Mouse (Mus musculus): ENCODE data around the gene Ppp2r1b. TPM values are rescaled to one million over a fixed set of nuclear protein-coding genes. Genes with fewer than 3 reads are reported as not detected.

The Ppp2r1b gene
- polyA plus RNA-seq, 1 experiment from 2014 or later, result 73.9 TPM

DNA sequence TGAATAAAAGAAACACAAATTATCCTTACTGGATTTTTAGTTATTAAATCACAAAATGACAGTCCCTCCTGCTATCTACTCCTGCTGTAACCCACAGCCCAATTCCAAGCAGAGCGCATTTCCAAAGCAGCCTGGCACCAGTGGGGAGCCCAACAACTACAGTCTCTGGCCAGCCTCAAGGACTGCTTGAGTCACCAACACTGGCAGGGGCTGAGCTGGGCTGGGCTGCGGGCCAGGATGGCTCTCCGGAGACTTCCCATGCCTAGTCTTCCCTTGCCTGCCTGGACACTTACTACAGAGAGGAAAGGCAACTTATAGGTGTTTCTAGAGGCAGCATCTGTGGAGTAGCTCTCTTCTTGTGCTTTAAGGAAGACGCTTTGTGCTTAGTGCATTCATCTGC, 48.6 kb downstream of the Ppp2r1b start:
- WGBS, result 85% methylated on average over 4 of the region's 4 CpGs
- Histone ChIP-seq H3K36me3 (ENCODE audit: control insufficient read depth, insufficient read depth, low read length) (peaks cover 61% of the 10 kb centered on the region), H3K27ac (ENCODE audit: low read depth) (no peak overlapping the region)

DNA sequence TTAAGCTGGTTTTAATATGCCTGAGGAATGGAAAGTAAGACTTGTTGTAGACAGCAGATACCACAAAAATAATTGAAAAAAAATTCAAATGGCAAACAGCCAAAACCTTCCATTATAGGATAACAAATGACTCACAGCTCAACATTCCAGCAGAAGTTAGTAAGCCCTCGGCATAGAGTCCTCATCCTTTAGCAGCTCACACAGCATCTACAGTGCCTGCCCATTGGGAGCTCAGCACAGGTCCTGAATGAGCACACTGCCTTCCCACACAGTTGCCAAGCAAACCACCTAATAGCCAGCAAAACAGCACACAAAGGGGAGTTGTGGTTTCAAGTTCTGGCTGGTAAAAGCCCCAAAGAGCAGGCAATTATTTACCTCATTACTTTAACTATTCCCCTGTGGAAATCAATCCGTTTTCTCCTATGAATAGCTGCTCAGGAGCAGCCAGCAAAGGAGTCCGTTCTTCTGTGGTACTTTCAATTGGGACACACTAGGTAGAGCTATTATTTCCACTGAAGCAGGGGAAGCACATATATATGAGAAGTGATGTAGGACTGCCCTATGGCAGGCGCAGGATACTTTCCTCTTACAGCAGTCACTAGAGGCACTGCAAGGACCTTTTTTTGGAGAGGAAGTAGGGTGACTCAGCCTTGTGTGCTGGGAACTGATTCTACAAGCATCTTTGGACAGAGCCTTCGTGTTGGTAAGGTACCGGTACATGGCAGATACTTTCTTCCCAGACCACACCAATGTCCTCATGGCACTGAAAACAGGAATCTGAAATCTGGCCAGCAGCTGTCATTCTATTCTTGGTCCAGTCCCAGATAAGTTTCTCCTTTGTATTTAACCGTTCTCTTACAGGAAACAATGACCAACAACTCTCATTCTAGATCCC, 55.2 kb downstream of the Ppp2r1b start:
- no peak overlapping the region for H3K4me2 ChIP-seq (ENCODE audit: low read length)
- DNase-seq (ENCODE audit: low spot score), result no peak
- H3K27ac ChIP-seq (ENCODE audit: low read depth), result no peak overlapping the region
- ATAC-seq (replicated peaks; ENCODE audit: low FRiP score, low TSS enrichment, low read depth), result no peak
- no peaks in the 10 kb centered on the region for H3K4me1 ChIP-seq (replicated peaks; ENCODE audit: control insufficient read depth, insufficient read depth, low read length)
- 74% methylated on average over 7 of the region's 7 CpGs for WGBS
- H3K4me3 ChIP-seq (ENCODE audit: low read depth, low read length), result no peak overlapping the region
- H3K9ac ChIP-seq (ENCODE audit: low read length), result no peak overlapping the region
- peaks cover 34% of the 10 kb centered on the region for H3K36me3 ChIP-seq (ENCODE audit: control insufficient read depth, insufficient read depth, low read length)
- no peaks in the 10 kb centered on the region for H3K9me3 ChIP-seq (ENCODE audit: control insufficient read depth, low read length)
- H3K27me3 ChIP-seq (replicated peaks; ENCODE audit: control insufficient read depth, insufficient read depth, low read length), result no peaks in the 10 kb centered on the region

More for the DNA sequence above, 48.6 kb downstream of the Ppp2r1b start:
- Histone ChIP-seq H3K4me1 (replicated peaks; ENCODE audit: control insufficient read depth, insufficient read depth, low read length) (no peaks in the 10 kb centered on the region), H3K4me3 (ENCODE audit: low read depth, low read length) (no peak overlapping the region), H3K4me2 (ENCODE audit: low read length) (no peak overlapping the region), H3K9ac (ENCODE audit: low read length) (no peak overlapping the region), H3K27me3 (replicated peaks; ENCODE audit: control insufficient read depth, insufficient read depth, low read length) (no peaks in the 10 kb centered on the region), H3K9me3 (ENCODE audit: control insufficient read depth, low read length) (no peaks in the 10 kb centered on the region)
- ATAC-seq (replicated peaks; ENCODE audit: low FRiP score, low TSS enrichment, low read depth) (no peak), DNase-seq (ENCODE audit: low spot score) (no peak)

DNA sequence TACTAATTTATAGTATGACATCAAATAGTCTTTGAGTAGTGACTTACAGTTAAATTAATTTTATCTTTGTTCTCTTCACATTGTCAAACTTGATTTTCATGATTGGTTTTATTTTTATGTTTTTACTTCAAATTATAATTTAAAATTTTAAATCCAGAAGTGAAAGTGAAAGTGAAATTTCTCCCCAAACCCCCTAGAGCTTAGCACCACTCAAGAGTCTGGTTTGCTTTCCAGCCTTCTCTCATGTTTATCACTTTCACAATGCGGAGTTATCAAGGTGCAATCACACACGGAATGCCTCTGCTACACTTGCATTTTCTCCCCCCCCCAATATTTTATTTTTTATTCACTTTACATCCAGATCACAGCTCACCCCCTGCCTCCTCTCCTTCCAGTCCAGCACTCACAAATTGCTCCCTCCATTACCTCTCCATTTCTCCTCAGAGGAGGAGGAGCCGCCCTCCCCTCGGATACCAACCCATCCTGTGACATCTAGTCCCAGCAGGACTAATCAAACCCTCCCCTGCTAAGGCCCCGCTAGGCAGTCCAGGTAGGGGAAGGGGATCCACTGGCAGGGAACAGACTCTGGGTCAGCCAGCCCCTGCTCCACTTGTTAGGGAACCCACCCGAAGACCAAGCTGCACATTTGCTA, 59.2 kb downstream of the Ppp2r1b start:
- Histone ChIP-seq H3K27me3 (replicated peaks; ENCODE audit: control insufficient read depth, insufficient read depth, low read length) (no peaks in the 10 kb centered on the region), H3K9ac (ENCODE audit: low read length) (no peak overlapping the region), H3K36me3 (ENCODE audit: control insufficient read depth, insufficient read depth, low read length) (peaks cover 11% of the 10 kb centered on the region; the same call in 1 of the 2 replicates), H3K27ac (ENCODE audit: low read depth) (no peak overlapping the region), H3K4me1 (replicated peaks; ENCODE audit: control insufficient read depth, insufficient read depth, low read length) (no peaks in the 10 kb centered on the region), H3K4me2 (ENCODE audit: low read length) (no peak overlapping the region), H3K9me3 (ENCODE audit: control insufficient read depth, low read length) (no peaks in the 10 kb centered on the region), H3K4me3 (ENCODE audit: low read depth, low read length) (no peak overlapping the region)
- ATAC-seq (replicated peaks; ENCODE audit: low FRiP score, low TSS enrichment, low read depth) (no peak), DNase-seq (ENCODE audit: low spot score) (peak; percentile 33)
- 77% methylated on average over 6 of the region's 6 CpGs for WGBS

DNA sequence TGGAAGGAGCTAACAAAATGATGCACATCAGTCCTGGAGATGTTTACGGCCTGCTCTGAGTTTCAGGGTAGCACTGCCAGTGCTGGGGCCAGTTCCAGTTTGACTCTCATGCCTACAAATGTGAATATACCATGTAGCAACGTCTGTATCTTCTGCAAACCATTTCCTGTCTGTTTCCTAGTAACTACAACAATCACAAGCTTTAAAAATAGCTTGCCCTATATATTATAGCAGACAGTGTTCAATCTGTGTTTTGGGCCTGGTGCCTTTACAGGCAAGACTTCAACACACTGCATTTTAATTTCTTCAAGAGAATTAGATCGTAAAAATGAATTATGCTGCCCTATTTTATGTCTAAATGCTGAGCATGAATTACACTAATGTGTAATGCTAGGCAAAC, 60.2 kb downstream of the Ppp2r1b start:
- no peaks in the 10 kb centered on the region for H3K4me1 ChIP-seq (replicated peaks; ENCODE audit: control insufficient read depth, insufficient read depth, low read length)
- ATAC-seq (replicated peaks; ENCODE audit: low FRiP score, low TSS enrichment, low read depth) (no peak), DNase-seq (ENCODE audit: low spot score) (peak; percentile 18)
- peaks cover 11% of the 10 kb centered on the region; the same call in 1 of the 2 replicates for H3K36me3 ChIP-seq (ENCODE audit: control insufficient read depth, insufficient read depth, low read length)
- no peak overlapping the region for H3K4me2 ChIP-seq (ENCODE audit: low read length)
- H3K27ac ChIP-seq (ENCODE audit: low read depth), result no peak overlapping the region
- H3K4me3 ChIP-seq (ENCODE audit: low read depth, low read length), result no peak overlapping the region
- WGBS, result 70% methylated on average over 3 of the region's 3 CpGs
- no peak overlapping the region for H3K9ac ChIP-seq (ENCODE audit: low read length)
- H3K27me3 ChIP-seq (replicated peaks; ENCODE audit: control insufficient read depth, insufficient read depth, low read length), result no peaks in the 10 kb centered on the region
- no peaks in the 10 kb centered on the region for H3K9me3 ChIP-seq (ENCODE audit: control insufficient read depth, low read length)

DNA sequence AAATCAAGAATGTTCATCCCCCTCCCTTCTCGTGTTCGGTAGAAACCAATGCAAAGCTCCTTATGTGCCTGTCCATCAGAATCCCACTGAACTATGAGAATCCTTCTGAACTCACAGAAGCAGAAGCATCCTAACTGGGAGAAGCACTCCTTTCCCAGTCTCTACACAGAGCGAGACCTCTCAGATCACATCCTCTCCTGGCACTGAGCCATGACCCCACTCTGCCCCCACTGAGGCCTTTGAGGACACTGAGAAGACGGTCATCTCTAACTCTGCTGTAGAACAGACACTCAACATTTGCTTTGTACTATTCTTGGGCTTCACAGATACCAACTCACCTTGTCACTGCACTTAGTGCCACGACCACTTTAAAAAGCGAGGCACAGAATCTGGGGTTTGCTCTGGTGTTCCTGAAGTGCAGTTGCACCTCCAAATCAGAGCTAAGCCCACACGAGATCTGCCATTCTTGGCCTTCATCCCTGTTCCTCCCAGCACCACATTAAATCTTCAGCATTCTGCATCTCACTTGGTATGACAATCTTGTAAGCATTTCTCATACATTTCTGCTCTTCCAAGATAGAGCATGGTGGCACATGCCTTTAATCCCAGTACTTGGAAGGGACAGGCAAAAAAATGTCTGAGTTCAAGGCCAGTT, 66.9 kb downstream of the Ppp2r1b start:
- no peak overlapping the region for H3K4me3 ChIP-seq (ENCODE audit: low read depth, low read length)
- no peak overlapping the region for H3K4me2 ChIP-seq (ENCODE audit: low read length)
- H3K9ac ChIP-seq (ENCODE audit: low read length), result no peak overlapping the region
- no peaks in the 10 kb centered on the region for H3K4me1 ChIP-seq (replicated peaks; ENCODE audit: control insufficient read depth, insufficient read depth, low read length)
- ATAC-seq (replicated peaks; ENCODE audit: low FRiP score, low TSS enrichment, low read depth), result no peak
- no peak overlapping the region for H3K27ac ChIP-seq (ENCODE audit: low read depth)
- H3K9me3 ChIP-seq (ENCODE audit: control insufficient read depth, low read length), result no peaks in the 10 kb centered on the region
- WGBS, result 82% methylated on average over 7 of the region's 7 CpGs
- peak; percentile 36 for DNase-seq (ENCODE audit: low spot score)
- H3K27me3 ChIP-seq (replicated peaks; ENCODE audit: control insufficient read depth, insufficient read depth, low read length), result no peaks in the 10 kb centered on the region
- H3K36me3 ChIP-seq (ENCODE audit: control insufficient read depth, insufficient read depth, low read length), result peaks cover 20% of the 10 kb centered on the region

DNA sequence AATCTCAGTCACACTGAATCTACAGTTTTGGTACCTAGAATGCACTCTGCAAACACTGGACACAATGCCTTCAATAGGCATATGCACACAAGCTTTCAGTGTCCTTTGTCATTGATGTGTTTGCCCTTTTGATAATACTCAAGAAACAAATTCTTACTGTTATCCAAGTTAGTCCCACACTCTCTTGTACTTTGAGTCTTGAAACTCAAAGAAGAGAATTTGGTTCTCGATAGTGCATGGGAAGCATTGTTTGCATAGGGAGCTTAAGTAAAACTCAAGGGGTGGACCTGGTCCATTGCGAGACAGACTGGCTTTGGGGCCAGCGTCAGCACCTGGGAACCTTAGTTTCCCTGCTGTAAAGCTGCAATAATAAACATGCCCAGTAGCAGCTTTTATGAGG, 73.0 kb downstream of the Ppp2r1b start:
- H3K36me3 ChIP-seq (ENCODE audit: control insufficient read depth, insufficient read depth, low read length), result peaks cover 2% of the 10 kb centered on the region; the same call in 1 of the 2 replicates
- H3K9ac ChIP-seq (ENCODE audit: low read length), result no peak overlapping the region
- H3K4me3 ChIP-seq (ENCODE audit: low read depth, low read length), result no peak overlapping the region
- DNase-seq (ENCODE audit: low spot score) (no peak), ATAC-seq (replicated peaks; ENCODE audit: low FRiP score, low TSS enrichment, low read depth) (no peak)
- H3K4me2 ChIP-seq (ENCODE audit: low read length), result no peak overlapping the region
- H3K4me1 ChIP-seq (replicated peaks; ENCODE audit: control insufficient read depth, insufficient read depth, low read length), result no peaks in the 10 kb centered on the region
- no peaks in the 10 kb centered on the region for H3K9me3 ChIP-seq (ENCODE audit: control insufficient read depth, low read length)
- H3K27me3 ChIP-seq (replicated peaks; ENCODE audit: control insufficient read depth, insufficient read depth, low read length), result no peaks in the 10 kb centered on the region
- no peak overlapping the region for H3K27ac ChIP-seq (ENCODE audit: low read depth)
- 48% methylated on average over 3 of the region's 3 CpGs for WGBS

DNA sequence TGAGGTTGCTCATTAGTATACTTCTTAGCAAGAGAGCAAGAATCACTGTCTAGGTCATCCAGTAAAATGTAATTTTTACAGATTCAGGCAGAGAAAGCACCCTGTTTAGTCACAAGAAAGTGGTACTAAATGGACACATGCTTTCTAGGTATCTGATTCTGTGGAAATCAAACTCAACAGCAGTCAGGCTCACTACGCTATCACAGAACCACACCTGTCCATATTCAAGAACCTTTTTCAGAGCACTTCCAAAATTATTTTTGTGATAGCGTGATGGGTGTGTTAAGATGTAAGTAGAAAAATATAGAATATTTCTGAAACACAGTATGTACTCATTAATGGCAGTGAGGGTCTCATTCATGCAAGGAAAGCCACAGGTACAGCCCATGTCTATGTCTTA, 74.5 kb downstream of the Ppp2r1b start:
- no peak for DNase-seq (ENCODE audit: low spot score)
- Histone ChIP-seq H3K4me2 (ENCODE audit: low read length) (no peak overlapping the region), H3K36me3 (ENCODE audit: control insufficient read depth, insufficient read depth, low read length) (no peaks in the 10 kb centered on the region), H3K4me3 (ENCODE audit: low read depth, low read length) (no peak overlapping the region), H3K9me3 (ENCODE audit: control insufficient read depth, low read length) (no peaks in the 10 kb centered on the region), H3K27ac (ENCODE audit: low read depth) (no peak overlapping the region), H3K27me3 (replicated peaks; ENCODE audit: control insufficient read depth, insufficient read depth, low read length) (no peaks in the 10 kb centered on the region), H3K4me1 (replicated peaks; ENCODE audit: control insufficient read depth, insufficient read depth, low read length) (no peaks in the 10 kb centered on the region), H3K9ac (ENCODE audit: low read length) (no peak overlapping the region)
- no peak for ATAC-seq (replicated peaks; ENCODE audit: low FRiP score, low TSS enrichment, low read depth)
- 96% methylated on average over 2 of the region's 2 CpGs for WGBS

DNA sequence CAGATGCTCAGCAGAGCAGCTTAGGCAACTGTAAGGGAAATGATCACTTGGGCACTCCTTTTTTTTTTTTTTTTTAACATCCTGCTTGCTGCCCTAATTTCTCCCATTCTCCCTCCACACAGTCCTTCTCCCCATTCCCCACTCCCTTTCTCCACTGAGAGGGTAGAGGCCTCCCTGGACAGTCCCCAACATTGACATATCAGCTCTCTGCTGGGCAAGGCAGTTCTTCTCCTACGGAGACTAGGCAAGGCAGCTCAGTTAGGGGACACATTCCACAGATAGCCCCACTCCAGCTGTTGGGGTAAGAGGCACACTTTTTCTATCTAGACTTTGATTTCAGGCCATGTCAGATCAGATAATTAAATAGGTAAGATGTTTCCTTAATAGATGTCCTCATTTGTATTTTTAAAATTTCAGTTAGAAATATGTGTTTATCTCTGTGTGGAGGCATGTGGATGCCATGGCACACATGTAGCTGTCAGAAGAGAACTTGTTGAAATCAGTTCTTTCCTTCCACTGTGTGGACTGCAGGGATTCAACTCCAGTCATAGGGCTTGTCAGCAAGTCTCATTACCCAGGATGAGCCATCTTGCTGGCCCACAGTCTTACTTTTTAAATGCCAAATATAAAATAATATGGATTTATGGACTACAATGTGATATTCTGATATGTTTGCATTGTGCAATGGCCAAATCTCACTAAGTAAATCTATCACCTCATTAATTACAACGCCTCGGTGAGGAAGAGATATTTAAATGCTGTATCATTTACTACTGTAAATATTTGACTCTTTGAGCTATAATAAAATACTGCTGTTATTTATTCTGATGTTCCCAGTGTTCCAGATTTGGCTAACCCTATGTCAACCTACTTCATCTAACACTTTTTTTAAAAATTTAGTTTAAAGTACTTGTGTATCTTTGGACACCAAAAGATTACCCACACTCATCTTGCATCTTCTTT, 76.1 kb downstream of the Ppp2r1b start:
- H3K27me3 ChIP-seq (replicated peaks; ENCODE audit: control insufficient read depth, insufficient read depth, low read length), result no peaks in the 10 kb centered on the region
- no peak overlapping the region for H3K27ac ChIP-seq (ENCODE audit: low read depth)
- no peaks in the 10 kb centered on the region for H3K36me3 ChIP-seq (ENCODE audit: control insufficient read depth, insufficient read depth, low read length)
- H3K4me1 ChIP-seq (replicated peaks; ENCODE audit: control insufficient read depth, insufficient read depth, low read length), result no peaks in the 10 kb centered on the region
- ATAC-seq (replicated peaks; ENCODE audit: low FRiP score, low TSS enrichment, low read depth) (no peak), DNase-seq (ENCODE audit: low spot score) (no peak)
- H3K9ac ChIP-seq (ENCODE audit: low read length), result no peak overlapping the region
- H3K9me3 ChIP-seq (ENCODE audit: control insufficient read depth, low read length), result no peaks in the 10 kb centered on the region
- no peak overlapping the region for H3K4me2 ChIP-seq (ENCODE audit: low read length)
- no peak overlapping the region for H3K4me3 ChIP-seq (ENCODE audit: low read depth, low read length)
- 70% methylated on average over 3 of the region's 3 CpGs for WGBS
